Mouse (Mus musculus): ENCODE data around the gene Helt. TPM values are rescaled to one million over a fixed set of nuclear protein-coding genes. Genes with fewer than 3 reads are reported as not detected.
A peak's percentile ranks its signal among the peaks of the same experiment; 100 is the strongest.

The Helt gene
- total RNA-seq (2021), result 1 to 10 TPM in 1 of 2 experiments, under 1 TPM in 1; 0.45 to 1.1 TPM
- long read RNA-seq, experiment 1, partial matches to known transcripts, result 0 of 1 reads
- long read RNA-seq, experiment 1, other reads (novel, unspliced or antisense), result 0 of 1 reads
- long read RNA-seq, experiment 2, result 0 reads

GRCm38 (mm10) chr8:46294181-46294892 is at the start of gene Helt:
Gene Helt, minus strand, starts transcription at chr8:46294671.
- DNase-seq, result no peak

DNA sequence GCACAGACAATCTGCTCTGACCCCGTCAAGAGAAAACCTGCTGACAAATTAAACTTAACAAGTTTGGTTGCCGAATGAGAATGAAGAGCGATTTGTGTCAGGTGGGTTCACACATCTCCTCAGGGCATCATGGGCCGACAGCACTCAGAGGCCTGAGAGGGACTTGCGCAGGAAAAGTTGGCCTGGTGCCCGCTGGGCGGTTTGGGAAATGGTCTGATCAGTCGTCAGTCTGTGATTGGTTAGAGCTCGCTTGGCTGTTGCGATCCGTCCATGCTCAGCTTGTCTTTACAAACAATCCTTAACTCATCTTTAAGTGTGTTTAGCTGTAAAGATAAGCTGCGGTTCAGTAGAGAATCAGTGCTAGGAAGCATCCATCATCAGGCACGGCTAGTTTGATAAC is 47.8 kb upstream of the Helt start:
- DNase-seq, result no peak

- DNase-seq, result no peak
Measured at GRCm38 (mm10) chr8:46340381-46341273, 46.2 kb upstream of the Helt start.

- DNase-seq, result no peak
Measured at GRCm38 (mm10) chr8:46339317-46339716, 44.8 kb upstream of the Helt start.

GRCm38 (mm10) chr8:46336351-46336750 is 41.9 kb upstream of the Helt start:
- no peak for DNase-seq

- DNase-seq, result no peak
Measured at GRCm38 (mm10) chr8:46332389-46333061, 38.1 kb upstream of the Helt start.

DNA sequence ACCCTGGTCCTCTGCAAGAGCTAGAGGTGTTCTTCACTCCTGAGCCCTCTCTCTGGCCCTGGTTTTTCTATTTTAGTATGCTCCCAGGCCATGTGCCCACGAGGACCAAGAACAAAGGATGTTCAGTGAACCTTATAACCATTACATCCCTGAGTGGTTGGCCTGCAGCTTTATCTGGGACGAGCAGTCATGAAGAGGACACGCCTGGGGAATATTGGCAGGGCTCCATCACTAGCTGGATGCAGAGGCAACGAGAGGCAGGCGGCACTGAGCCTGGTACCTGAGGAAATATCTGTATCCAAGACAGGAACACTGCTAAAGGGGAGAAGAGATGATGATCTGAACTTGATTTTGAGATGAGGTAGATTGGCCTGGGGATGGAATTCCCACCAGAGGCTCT is 37.3 kb upstream of the Helt start:
- DNase-seq, result no peak

GRCm38 (mm10) chr8:46329396-46329795 is 34.9 kb upstream of the Helt start:
- DNase-seq, result no peak

- no peak for DNase-seq
Measured at GRCm38 (mm10) chr8:46327284-46327683, 32.8 kb upstream of the Helt start.

DNA sequence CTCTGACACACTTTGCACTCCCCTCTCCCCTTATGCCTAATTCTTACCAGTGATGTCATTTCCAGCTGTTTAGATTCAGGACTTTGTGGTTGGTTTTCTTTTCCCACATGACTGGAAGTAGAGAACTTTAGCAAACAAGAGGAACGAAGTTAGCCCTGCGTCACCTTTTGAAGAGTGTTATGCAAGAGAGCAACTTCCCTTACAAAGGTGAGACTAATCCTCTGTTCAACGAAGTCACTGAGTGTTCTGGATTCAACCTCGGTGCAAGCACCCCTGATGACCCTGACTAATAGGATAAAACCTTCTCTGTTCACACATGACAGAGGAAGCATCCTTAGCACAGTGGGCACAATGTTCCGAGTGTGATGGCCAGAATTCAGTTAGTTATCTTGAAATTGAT is 32.2 kb upstream of the Helt start:
- DNase-seq, result no peak

DNA sequence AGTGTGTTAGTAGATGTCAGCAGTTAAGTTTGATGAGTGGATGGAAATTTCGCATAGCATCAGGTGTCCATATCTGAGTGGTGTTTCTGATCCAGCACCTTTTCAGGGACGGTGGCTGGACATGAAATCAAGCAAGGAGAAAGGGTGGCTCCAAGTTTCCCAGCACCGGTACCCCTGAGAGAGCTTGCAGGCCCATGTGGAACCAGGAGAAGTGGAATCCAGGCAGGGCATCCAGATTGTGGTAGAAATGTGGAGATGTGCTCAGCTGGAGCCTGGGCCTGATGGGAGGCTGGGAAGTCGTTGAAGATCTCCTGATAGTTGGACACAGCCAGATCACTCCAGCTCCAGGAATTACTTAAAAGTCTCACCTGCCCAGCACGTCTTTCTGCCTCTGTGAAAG is 30.2 kb upstream of the Helt start:
- no peak for DNase-seq

GRCm38 (mm10) chr8:46323672-46324191 is 29.3 kb upstream of the Helt start:
- DNase-seq, result no peak

GRCm38 (mm10) chr8:46322833-46323232 is 28.4 kb upstream of the Helt start:
- DNase-seq, result no peak

DNA sequence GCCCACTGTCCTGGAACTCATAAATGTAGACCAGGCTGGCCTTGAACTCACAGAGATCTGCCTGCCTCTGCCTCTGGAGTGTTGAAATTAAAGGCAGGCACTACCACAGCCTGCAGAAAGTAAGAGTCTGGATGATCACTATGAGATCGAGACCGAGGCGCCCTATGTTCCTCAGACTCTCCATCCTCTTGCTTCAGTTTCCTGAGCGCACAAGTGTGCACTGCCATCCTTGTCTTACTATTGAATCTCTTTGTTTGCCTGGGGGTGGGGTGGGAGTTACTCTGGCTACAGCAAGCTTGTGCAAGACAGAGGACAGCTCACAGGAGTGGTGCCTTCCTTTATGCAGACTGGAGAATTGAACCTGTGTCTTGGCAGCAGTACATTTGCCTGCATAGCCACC is 27.9 kb upstream of the Helt start:
- no peak for DNase-seq

- DNase-seq, result no peak
Measured at GRCm38 (mm10) chr8:46318802-46319201, 24.3 kb upstream of the Helt start.

DNA sequence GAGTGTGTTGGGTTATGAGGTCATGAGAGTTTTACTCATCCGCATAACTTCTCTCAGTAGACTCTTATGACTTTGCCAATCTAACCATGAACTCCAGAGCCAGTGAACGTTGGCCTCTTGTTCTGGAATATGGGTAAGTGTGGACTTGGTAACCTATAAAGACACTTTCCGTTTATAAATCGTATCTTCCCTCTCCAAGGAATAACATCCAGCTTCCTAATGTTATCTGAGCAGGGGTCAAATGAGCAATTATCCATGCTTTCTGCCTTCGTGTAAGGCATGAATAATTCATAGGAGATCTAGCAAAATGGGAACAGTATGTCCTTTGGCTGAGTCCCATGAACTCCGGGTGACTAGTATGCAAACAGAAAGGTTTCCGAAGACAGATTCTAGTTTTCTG is 22.7 kb upstream of the Helt start:
- no peak for DNase-seq

GRCm38 (mm10) chr8:46313798-46314197 is 19.3 kb upstream of the Helt start:
- DNase-seq, result no peak

GRCm38 (mm10) chr8:46311159-46311558 is 16.7 kb upstream of the Helt start:
- peak; percentile 85 for DNase-seq

DNA sequence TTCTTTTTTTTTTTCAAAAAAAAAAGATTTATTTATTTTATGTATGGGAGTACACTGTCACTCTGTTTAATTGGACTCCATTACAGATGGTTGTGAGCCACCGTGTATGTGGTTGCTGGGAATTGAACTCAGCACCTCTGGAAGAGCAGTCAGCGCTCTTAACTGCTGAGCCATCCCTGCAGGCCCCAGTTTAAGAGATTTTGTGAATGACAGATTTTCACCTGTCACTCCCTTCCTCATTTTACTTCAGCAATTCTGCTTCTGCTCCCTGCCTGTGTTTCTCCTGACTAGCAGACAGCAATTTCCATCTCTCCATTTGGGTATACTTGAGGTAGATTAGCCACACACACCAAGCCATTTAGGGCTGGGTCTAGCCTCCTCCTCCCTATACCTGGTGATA is 13.7 kb upstream of the Helt start:
- DNase-seq, result no peak

- peak; percentile 21 for DNase-seq
Measured at GRCm38 (mm10) chr8:46305733-46306349, 11.4 kb upstream of the Helt start.

GRCm38 (mm10) chr8:46302121-46302520 is 7.7 kb upstream of the Helt start:
- DNase-seq, result no peak

DNA sequence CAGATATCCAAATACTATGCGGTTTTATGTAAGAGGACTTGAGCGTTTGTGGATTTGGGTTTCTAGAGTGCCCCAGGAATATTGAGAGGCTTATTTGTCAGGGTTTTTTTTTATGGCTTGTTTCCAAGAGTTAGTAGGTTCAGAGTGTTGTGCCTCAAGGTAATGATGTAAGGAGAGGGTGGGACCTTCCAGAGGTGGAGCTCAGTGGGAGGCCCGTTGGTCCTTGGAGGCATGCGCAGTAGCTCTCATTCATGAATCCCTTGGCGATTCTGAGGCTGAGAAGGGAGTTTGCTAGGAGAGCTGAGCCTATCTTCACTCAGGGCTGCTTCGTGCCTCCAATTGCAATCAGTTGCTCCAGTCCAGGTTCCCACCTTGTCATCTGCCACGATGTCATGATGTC is 4.4 kb upstream of the Helt start:
- no peak for DNase-seq
